In the genomic region with DNA sequence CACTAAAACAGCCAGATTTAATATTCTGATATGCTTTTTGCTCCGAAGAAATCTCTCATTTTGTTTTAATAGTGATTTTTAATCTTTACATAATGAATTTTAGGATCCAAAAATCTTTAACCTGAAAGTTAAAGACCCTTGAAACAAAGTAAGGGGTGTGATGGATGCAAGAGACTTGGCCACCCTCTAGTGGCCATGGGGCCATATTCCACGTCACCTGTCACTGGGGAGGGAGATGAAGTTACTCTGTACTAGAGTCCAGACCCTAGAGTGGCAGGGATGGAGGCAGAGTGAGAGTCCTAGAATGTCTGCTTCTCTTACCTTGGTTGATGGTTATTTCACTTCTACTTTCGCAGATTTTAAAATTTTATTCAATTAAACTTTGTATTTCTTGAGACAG, we compare ENCODE assay signal across 8 mouse cellular contexts.
DNase-seq lines count a peak whose midpoint lies in the region; ATAC-seq and TF ChIP-seq lines count a peak whose summit lies in the region.
"Had no signal": no experiment of that assay in that cellular context is flagged by ENCODE, and none has a peak within 500 bp of the region (broad histone marks: within the 10 kb centered on the region; RNA-seq: fewer than 3 reads in every experiment).

No protein-coding gene starts in this region.

- no peak overlapping the region for H3K4me3 ChIP-seq in intestine, postnatal 0 days (ENCODE audit: low read depth, low read length)
- no peak overlapping the region for H3K4me3 ChIP-seq in intestine, embryonic 16.5 days (ENCODE audit: low read length)
- no peak overlapping the region for H3K4me3 ChIP-seq in spleen, adult 2 months (ENCODE audit: extremely low read depth, insufficient read depth, insufficient read length)
- H3K4me3 ChIP-seq in embryonic fibroblast, embryonic 13.5 days (ENCODE audit: insufficient read depth, low read length): no peak overlapping the region

- no peaks in the 10 kb centered on the region for H3K27me3 ChIP-seq in intestine, postnatal 0 days (replicated peaks; ENCODE audit: control insufficient read depth, insufficient read depth, low read length)
- no peaks in the 10 kb centered on the region for H3K27me3 ChIP-seq in intestine, embryonic 16.5 days (replicated peaks; ENCODE audit: control insufficient read depth, insufficient read depth, low read length)
- no peaks in the 10 kb centered on the region for H3K27me3 ChIP-seq in spleen, adult 2 months (ENCODE audit: control insufficient read depth, insufficient read depth, low read length)

- peak; percentile 74 for TF ChIP-seq CTCF in intestine, postnatal 0 days (IDR thresholded peaks at IDR 0.05; ENCODE audit: low read depth)
- peak; percentile 36; the same call in 1 of the 2 replicates for TF ChIP-seq CTCF in spleen, adult 2 months (IDR thresholded peaks at IDR 0.05; ENCODE audit: extremely low read depth, insufficient read depth, insufficient read length, insufficient replicate concordance)
- TF ChIP-seq CTCF in embryonic fibroblast, embryonic 13.5 days (IDR thresholded peaks at IDR 0.05; ENCODE audit: borderline replicate concordance, insufficient read depth, low read length): peak; percentile 26; the same call in 1 of the 2 replicates

- no peak for TF ChIP-seq POLR2A in spleen, adult 2 months (IDR thresholded peaks at IDR 0.05; ENCODE audit: low read depth, low read length)
- TF ChIP-seq POLR2A in embryonic fibroblast, embryonic 13.5 days (IDR thresholded peaks at IDR 0.05; ENCODE audit: low read depth, low read length): no peak

- no peaks in the 10 kb centered on the region for H3K36me3 ChIP-seq in intestine, postnatal 0 days (ENCODE audit: control insufficient read depth, insufficient read depth)
- no peaks in the 10 kb centered on the region; the same call in 1 of the 2 replicates for H3K36me3 ChIP-seq in intestine, embryonic 16.5 days (ENCODE audit: control insufficient read depth, insufficient read depth, low read length)
- no peaks in the 10 kb centered on the region for H3K36me3 ChIP-seq in spleen, adult 2 months (ENCODE audit: control insufficient read depth, insufficient read depth, low read length)

- no peaks in the 10 kb centered on the region for H3K9me3 ChIP-seq in intestine, postnatal 0 days (ENCODE audit: control insufficient read depth)
- H3K9me3 ChIP-seq in intestine, embryonic 16.5 days (ENCODE audit: control insufficient read depth, low read length): no peaks in the 10 kb centered on the region

- H3K9ac ChIP-seq in intestine, postnatal 0 days (ENCODE audit: low read depth, low read length): no peak overlapping the region
- H3K9ac ChIP-seq in intestine, embryonic 16.5 days (ENCODE audit: low read depth, low read length): no peak overlapping the region

- DNase-seq in spleen, adult 2 months (ENCODE audit: low read depth in 1 of 2, low spot score in 2 of 2): no peak
- no peak for DNase-seq in spleen, postnatal 14 days (ENCODE audit: low spot score in 2 of 2)
- no peak for DNase-seq in ovary, postnatal 14 days (ENCODE audit: low spot score)
- no peak for DNase-seq in embryo, embryonic 10 days (ENCODE audit: low spot score)

- H3K4me1 ChIP-seq in intestine, postnatal 0 days (replicated peaks; ENCODE audit: control insufficient read depth, insufficient read depth, low read length): no peaks in the 10 kb centered on the region
- H3K4me1 ChIP-seq in intestine, embryonic 16.5 days (ENCODE audit: control insufficient read depth, insufficient read depth, low read length): peaks cover 8% of the 10 kb centered on the region; the same call in 1 of the 2 replicates
- 0 out of 2 replicates have a peak, but pooled peaks cover 4% of the 10 kb centered on the region for H3K4me1 ChIP-seq in spleen, adult 2 months (ENCODE audit: control insufficient read depth, insufficient read depth, insufficient read length)
- H3K4me1 ChIP-seq in embryonic fibroblast, embryonic 13.5 days (ENCODE audit: control insufficient read depth, insufficient read depth, low read length): peaks cover 11% of the 10 kb centered on the region

- 91% methylated on average over 3 of the region's 3 CpGs for WGBS in intestine, postnatal 0 days
- 90% methylated on average over 3 of the region's 3 CpGs for WGBS in intestine, embryonic 16.5 days
- 92% methylated on average over 3 of the region's 3 CpGs for WGBS in spleen, adult 2 months

- ATAC-seq in intestine, postnatal 0 days: no peak
- ATAC-seq in intestine, embryonic 16.5 days: no peak
- ATAC-seq: activated CD4-positive, CD25-positive, alpha-beta regulatory T cell, adult 4 months had no signal

- no peak overlapping the region for H3K4me2 ChIP-seq in intestine, postnatal 0 days (replicated peaks; ENCODE audit: low read depth)
- no peak overlapping the region for H3K4me2 ChIP-seq in intestine, embryonic 16.5 days (ENCODE audit: low read depth, low read length)

- no peak overlapping the region for H3K27ac ChIP-seq in intestine, postnatal 0 days (ENCODE audit: low read depth, low read length)
- no peak overlapping the region for H3K27ac ChIP-seq in intestine, embryonic 16.5 days (ENCODE audit: low read length)
- H3K27ac ChIP-seq in spleen, adult 2 months (ENCODE audit: insufficient read depth, low read length): no peak overlapping the region
- H3K27ac ChIP-seq in embryonic fibroblast, embryonic 13.5 days (ENCODE audit: insufficient read depth, low read length): no peak overlapping the region
